Mouse (Mus musculus): ENCODE data around the gene Nr6a1. TPM values are rescaled to one million over a fixed set of nuclear protein-coding genes. Genes with fewer than 3 reads are reported as not detected.

Nr6a1 gene
- polyA plus RNA-seq, 1 experiment from 2014 or later: 3.1 TPM

Small RNA genes within 50 kb of the gene (microRNA-seq; reads per million reads assigned to microRNA genes)
- gene Mir181a-2 (ENCODE audit: insufficient number of aligned reads) (551 reads per million, percentile 60 among the genes with 10 or more reads in this experiment), gene Mir181b-2 (ENCODE audit: insufficient number of aligned reads) (3,908 reads per million, percentile 84 among the genes with 10 or more reads in this experiment)

Other genes starting within 250 kb of the Nr6a1 start
- 0.27 and 0.40 TPM in 2 replicates for gene Nr5a1, start 213.1 kb downstream of the Nr6a1 start, polyA plus RNA-seq (2014; fragmentation: Nextera tagmentation; extraction: Ambion mirVana)
- gene Olfml2a, start 4.3 kb upstream of the Nr6a1 start, polyA plus RNA-seq (2014; fragmentation: Nextera tagmentation; extraction: Ambion mirVana): 2.6 TPM in 2 replicates
- 1.5 and 1.8 TPM in 2 replicates for gene Wdr38, start 69.8 kb upstream of the Nr6a1 start, polyA plus RNA-seq (2014; fragmentation: Nextera tagmentation; extraction: Ambion mirVana)
- gene Arpc5l, start 77.7 kb upstream of the Nr6a1 start, polyA plus RNA-seq (2014; fragmentation: Nextera tagmentation; extraction: Ambion mirVana): 146 and 147 TPM in 2 replicates
- gene Rpl35, start 77.9 kb upstream of the Nr6a1 start, polyA plus RNA-seq (2014; fragmentation: Nextera tagmentation; extraction: Ambion mirVana): 901 and 1,011 TPM in 2 replicates
- gene Golga1, start 137.9 kb upstream of the Nr6a1 start, polyA plus RNA-seq (2014; fragmentation: Nextera tagmentation; extraction: Ambion mirVana): 32.1 and 34.4 TPM in 2 replicates

All from forebrain, embryonic 11.5 days (tissue).